ENCODE assay signal across 25 mouse cellular contexts in the genomic region with DNA sequence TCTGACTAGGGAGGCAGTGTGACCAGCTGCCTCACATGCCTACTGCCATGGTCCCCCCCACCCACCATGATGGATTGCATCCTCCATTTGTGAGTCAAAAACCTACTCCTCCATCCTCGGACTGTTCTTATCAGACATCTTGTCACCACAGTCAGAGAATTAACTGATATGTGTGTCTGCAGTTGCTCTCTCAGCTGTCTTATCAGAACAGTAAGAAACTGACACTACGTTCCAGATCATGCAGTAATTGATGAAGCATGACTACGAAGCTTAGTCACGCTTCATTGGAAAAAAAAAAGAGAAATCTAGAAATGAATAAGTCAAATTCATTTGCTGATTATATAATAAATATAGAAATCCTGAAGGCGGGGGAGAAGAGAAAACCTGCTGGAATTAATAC.
DNase-seq lines count a peak whose midpoint lies in the region; ATAC-seq and TF ChIP-seq lines count a peak whose summit lies in the region.
"Had no signal": no experiment of that assay in that cellular context is flagged by ENCODE, and none has a peak within 500 bp of the region (broad histone marks: within the 10 kb centered on the region; RNA-seq: fewer than 3 reads in every experiment).

No protein-coding gene starts in this region.

- TF ChIP-seq EP300 in MEL (IDR thresholded peaks at IDR 0.05; ENCODE audit: low read depth in 1 of 2, low read length in 2 of 2), result peak in 1 of 2 experiments; percentile 60; a peak in 2 of 4 replicates

- TF ChIP-seq RAD21 in MEL (IDR thresholded peaks at IDR 0.05; ENCODE audit: low read depth, low read length), result no peak

- no peak overlapping the region for H3K4me3 ChIP-seq in MEL (ENCODE audit: control insufficient read depth in 1 of 2, insufficient read depth in 1 of 2, low read depth in 2 of 2, low read length in 2 of 2)
- H3K4me3 ChIP-seq in midbrain, postnatal 0 days (ENCODE audit: low read depth, low read length), result no peak overlapping the region
- no peak overlapping the region for H3K4me3 ChIP-seq in kidney, embryonic 14.5 days (ENCODE audit: low read length)
- H3K4me3 ChIP-seq: embryonic facial prominence, embryonic 12.5 days; embryonic facial prominence, embryonic 15.5 days; heart, adult 2 months; heart, embryonic 10.5 days; heart, embryonic 13.5 days had no signal

- no peak overlapping the region for H3K9ac ChIP-seq in MEL (ENCODE audit: control insufficient read depth, low read depth, low read length, poor library complexity, severe bottlenecking)
- no peak overlapping the region for H3K9ac ChIP-seq in midbrain, postnatal 0 days (replicated peaks; ENCODE audit: low read length, poor library complexity, severe bottlenecking)
- H3K9ac ChIP-seq in kidney, embryonic 14.5 days (ENCODE audit: low read depth, low read length), result no peak overlapping the region
- H3K9ac ChIP-seq: embryonic facial prominence, embryonic 12.5 days; embryonic facial prominence, embryonic 15.5 days; heart, embryonic 13.5 days; hindbrain, embryonic 14.5 days had no signal

- no peaks in the 10 kb centered on the region for H3K79me2 ChIP-seq in MEL (ENCODE audit: control insufficient read depth, insufficient read depth, low read length, poor library complexity)

- H3K36me3 ChIP-seq in MEL (ENCODE audit: control insufficient read depth in 1 of 2, insufficient read depth in 2 of 2, low read length in 2 of 2), result peaks cover 0 to 4% of the 10 kb centered on the region in 2 experiments; a peak in 1 of 4 replicates
- H3K36me3 ChIP-seq in midbrain, postnatal 0 days (ENCODE audit: insufficient read depth, low read length), result no peaks in the 10 kb centered on the region
- H3K36me3 ChIP-seq in kidney, embryonic 14.5 days (ENCODE audit: control insufficient read depth, insufficient read depth, low read length), result no peaks in the 10 kb centered on the region
- H3K36me3 ChIP-seq: embryonic facial prominence, embryonic 12.5 days; embryonic facial prominence, embryonic 15.5 days had no signal

- TF ChIP-seq POLR2A in MEL (IDR thresholded peaks at IDR 0.05; ENCODE audit: control insufficient read depth in 1 of 2, insufficient read depth in 1 of 2, low read depth in 1 of 2, low read length in 2 of 2, poor library complexity in 1 of 2), result no peak

- H3K9me3 ChIP-seq in MEL (replicated peaks; ENCODE audit: insufficient read depth, low read length), result no peaks in the 10 kb centered on the region
- H3K9me3 ChIP-seq in midbrain, postnatal 0 days (ENCODE audit: low read length), result no peaks in the 10 kb centered on the region
- H3K9me3 ChIP-seq in kidney, embryonic 14.5 days (ENCODE audit: control insufficient read depth, low read length), result no peaks in the 10 kb centered on the region
- H3K9me3 ChIP-seq: embryonic facial prominence, embryonic 12.5 days; embryonic facial prominence, embryonic 15.5 days; heart, embryonic 10.5 days; heart, embryonic 13.5 days had no signal

- H3K27ac ChIP-seq in MEL (ENCODE audit: control insufficient read depth, low read depth, low read length), result no peak overlapping the region
- no peak overlapping the region for H3K27ac ChIP-seq in midbrain, postnatal 0 days (ENCODE audit: low read depth, low read length)
- H3K27ac ChIP-seq in kidney, embryonic 14.5 days (ENCODE audit: low read depth, low read length), result no peak overlapping the region
- H3K27ac ChIP-seq: embryonic facial prominence, embryonic 12.5 days; embryonic facial prominence, embryonic 15.5 days; heart, adult 2 months; heart, embryonic 10.5 days; heart, embryonic 13.5 days; hindbrain, embryonic 14.5 days; hindbrain, postnatal 0 days had no signal

- no peaks in the 10 kb centered on the region for H3K27me3 ChIP-seq in MEL (ENCODE audit: control insufficient read depth in 1 of 2, insufficient read depth in 2 of 2, low read length in 2 of 2)
- no peaks in the 10 kb centered on the region for H3K27me3 ChIP-seq in midbrain, postnatal 0 days (ENCODE audit: insufficient read depth, low read length)
- no peaks in the 10 kb centered on the region for H3K27me3 ChIP-seq in kidney, embryonic 14.5 days (ENCODE audit: control insufficient read depth, insufficient read depth, low read length)
- H3K27me3 ChIP-seq: embryonic facial prominence, embryonic 12.5 days; embryonic facial prominence, embryonic 15.5 days; heart, embryonic 13.5 days; Patski had no signal

- no peak for ATAC-seq in midbrain, postnatal 0 days (ENCODE audit: low FRiP score)
- no peak for ATAC-seq in kidney, embryonic 14.5 days (ENCODE audit: low FRiP score, low TSS enrichment)
- ATAC-seq: forebrain, embryonic 14.5 days; hindbrain, postnatal 0 days; Patski had no signal

- WGBS in midbrain, postnatal 0 days, result 55% methylated on average over 5 of the region's 5 CpGs
- WGBS in kidney, embryonic 14.5 days, result 58% methylated on average over 5 of the region's 5 CpGs

- TF ChIP-seq CTCF in MEL (IDR thresholded peaks at IDR 0.05 in 2 of 3, conservative IDR thresholded peaks at IDR 0.05 in 1 of 3; ENCODE audit: control insufficient read depth in 1 of 3, insufficient read depth in 1 of 3, low read depth in 2 of 3, low read length in 3 of 3, poor library complexity in 1 of 3, severe bottlenecking in 1 of 3), result no peak
- TF ChIP-seq CTCF in midbrain, postnatal 0 days (IDR thresholded peaks at IDR 0.05), result no peak

- peak; percentile 11 for DNase-seq in A20 (ENCODE audit: low read depth, low spot score)
- peak; percentile 8 for DNase-seq in MEL (ENCODE audit: low read depth, low spot score)
- peak; percentile 27 for DNase-seq in layer of hippocampus, adult 9-11 months
- no peak for DNase-seq in frontal cortex, postnatal 14 days (ENCODE audit: low spot score in 2 of 2)
- no peak for DNase-seq in midbrain, postnatal 0 days (ENCODE audit: low spot score)
- DNase-seq: adrenal gland, postnatal 10 days; adrenal gland, postnatal 36 days; cerebellum, adult 11 months; cerebellum, adult 2 months; cerebellum, adult 9-11 months; cerebellum, postnatal 25 days; gastrocnemius, postnatal 10 days; gastrocnemius, postnatal 36 days; heart, adult 2 months; heart, postnatal 14 days; heart, postnatal 4 days had no signal

- H3K4me2 ChIP-seq in midbrain, postnatal 0 days (ENCODE audit: low read depth, low read length, poor library complexity, severe bottlenecking), result no peak overlapping the region
- no peak overlapping the region for H3K4me2 ChIP-seq in kidney, embryonic 14.5 days (replicated peaks; ENCODE audit: low read depth, low read length)
- H3K4me2 ChIP-seq: embryonic facial prominence, embryonic 12.5 days; embryonic facial prominence, embryonic 15.5 days; heart, embryonic 13.5 days; hindbrain, embryonic 14.5 days had no signal

- H3K4me1 ChIP-seq in MEL (ENCODE audit: control insufficient read depth in 1 of 2, insufficient read depth in 2 of 2, low read length in 2 of 2), result peaks cover 0 to 10% of the 10 kb centered on the region in 2 experiments; a peak in 1 of 4 replicates
- no peaks in the 10 kb centered on the region for H3K4me1 ChIP-seq in midbrain, postnatal 0 days (ENCODE audit: insufficient read depth, low read length)
- no peaks in the 10 kb centered on the region for H3K4me1 ChIP-seq in kidney, embryonic 14.5 days (ENCODE audit: control insufficient read depth, insufficient read depth, low read length)
- H3K4me1 ChIP-seq: embryonic facial prominence, embryonic 12.5 days; embryonic facial prominence, embryonic 15.5 days; heart, embryonic 13.5 days had no signal

TF ChIP-seq in MEL, 35 proteins besides CTCF, POLR2A, EP300 and RAD21:
- peak; percentile 51; the same call in 1 of the 2 replicates for TF ChIP-seq GATA1 (IDR thresholded peaks at IDR 0.05; ENCODE audit: low read depth, low read length)
- TF ChIP-seq ELF1 (IDR thresholded peaks at IDR 0.05; ENCODE audit: low read depth, low read length), result no peak
- 0 out of 2 replicates have a peak, but pooled peaks have one; percentile 45 for TF ChIP-seq ETS1 (IDR thresholded peaks at IDR 0.05; ENCODE audit: low read depth, low read length)

Comparison
In these comparisons a context has a peak if more than half of its experiments do, and no peak if none do; other contexts are left out.
1. DNase-seq: peak in A20 (single experiment), MEL (single experiment) and layer of hippocampus, adult 9-11 months (single experiment); none in frontal cortex, postnatal 14 days (0 of 2) and midbrain, postnatal 0 days (single experiment).